Mouse (Mus musculus): ENCODE results near the gene Zap70. TPM values are rescaled to one million over a fixed set of nuclear protein-coding genes. Genes with fewer than 3 reads are reported as not detected.

Zap70 gene
- 1 to 10 TPM; 1.7 TPM for total RNA-seq (2021)
- long read RNA-seq, experiment 1, partial matches to known transcripts, result 0 of 1 reads
- long read RNA-seq, experiment 1, other reads (novel, unspliced or antisense), result 1 of 1 reads
- long read RNA-seq, experiment 2, partial matches to known transcripts, result 1 of 1 reads
- long read RNA-seq, experiment 2, other reads (novel, unspliced or antisense), result 0 of 1 reads

- intact Hi-C loops (cut with DNase I), result no loop called here
- DNase-seq (ENCODE audit: low spot score in 2 of 2), result no peak
These were observed at the start of gene Zap70 for GRCm38 (mm10) chr1:36761568-36761967. Gene Zap70, plus strand, starts transcription at chr1:36761798.

- intact Hi-C loops (cut with DNase I), result no loop called here
- DNase-seq (ENCODE audit: low spot score in 2 of 2), result no peak
These were observed 47.3 kb upstream of the Zap70 start, which contains the start of gene Actr1b for GRCm38 (mm10) chr1:36714311-36714710. Gene Actr1b, minus strand, starts transcription at chr1:36714422.

GRCm38 (mm10) chr1:36718786-36719185 is 42.8 kb upstream of the Zap70 start:
- intact Hi-C loops (cut with DNase I), result no loop called here
- no peak for DNase-seq (ENCODE audit: low spot score in 2 of 2)

GRCm38 (mm10) chr1:36723146-36724056 is 38.2 kb upstream of the Zap70 start:
- intact Hi-C loops (cut with DNase I), result no loop called here
- DNase-seq (ENCODE audit: low spot score in 2 of 2), result no peak

GRCm38 (mm10) chr1:36724057-36724431 is 37.6 kb upstream of the Zap70 start:
- intact Hi-C loops (cut with DNase I), result no loop called here
- no peak for DNase-seq (ENCODE audit: low spot score in 2 of 2)

GRCm38 (mm10) chr1:36737300-36737699 is 24.3 kb upstream of the Zap70 start:
- intact Hi-C loops (cut with DNase I), result loop anchor here (2.0 kb wide), 1 partner anchor 514 kb away; no protein-coding TSS in a partner anchor
- DNase-seq (ENCODE audit: low spot score in 2 of 2), result peak; percentile 91

- intact Hi-C loops (cut with DNase I), result no loop called here
- no peak for DNase-seq (ENCODE audit: low spot score in 2 of 2)
These were observed 22.4 kb upstream of the Zap70 start for GRCm38 (mm10) chr1:36739231-36739630.

- intact Hi-C loops (cut with DNase I), result no loop called here
These were observed 18.6 kb upstream of the Zap70 start for GRCm38 (mm10) chr1:36743046-36743445.

GRCm38 (mm10) chr1:36744268-36744944 is 17.2 kb upstream of the Zap70 start:
- intact Hi-C loops (cut with DNase I), result loop anchor here (2.0 kb wide), 1 partner anchor 36 kb away; no protein-coding TSS in a partner anchor

More at GRCm38 (mm10) chr1:36743046-36743445, 18.6 kb upstream of the Zap70 start:
- DNase-seq (ENCODE audit: low spot score in 2 of 2), result no peak

GRCm38 (mm10) chr1:36745661-36746060 is 15.9 kb upstream of the Zap70 start:
- intact Hi-C loops (cut with DNase I), result loop anchor here (2.0 kb wide), 1 partner anchor 37 kb away; no protein-coding TSS in a partner anchor
- DNase-seq (ENCODE audit: low spot score in 2 of 2), result no peak

More at GRCm38 (mm10) chr1:36744268-36744944, 17.2 kb upstream of the Zap70 start:
- peak; percentile 83 to 90 for DNase-seq (ENCODE audit: low spot score in 2 of 2)

GRCm38 (mm10) chr1:36746452-36746851 is 15.1 kb upstream of the Zap70 start:
- intact Hi-C loops (cut with DNase I), result no loop called here
- peak in 1 of 2 experiments; percentile 42 for DNase-seq (ENCODE audit: low spot score in 2 of 2)

GRCm38 (mm10) chr1:36753932-36754675 is 7.5 kb upstream of the Zap70 start:
- DNase-seq (ENCODE audit: low spot score in 2 of 2), result no peak
- intact Hi-C loops (cut with DNase I), result no loop called here

GRCm38 (mm10) chr1:36758553-36758952 is 3.0 kb upstream of the Zap70 start:
- no peak for DNase-seq (ENCODE audit: low spot score in 2 of 2)
- intact Hi-C loops (cut with DNase I), result no loop called here

GRCm38 (mm10) chr1:36759076-36759475 is 2.5 kb upstream of the Zap70 start:
- no peak for DNase-seq (ENCODE audit: low spot score in 2 of 2)
- intact Hi-C loops (cut with DNase I), result no loop called here

- intact Hi-C loops (cut with DNase I), result no loop called here
These were observed 1.2 kb upstream of the Zap70 start for GRCm38 (mm10) chr1:36760401-36760800.

GRCm38 (mm10) chr1:36761061-36761460 is 537 bp upstream of the Zap70 start:
- DNase-seq (ENCODE audit: low spot score in 2 of 2), result no peak
- intact Hi-C loops (cut with DNase I), result no loop called here

More at GRCm38 (mm10) chr1:36760401-36760800, 1.2 kb upstream of the Zap70 start:
- no peak for DNase-seq (ENCODE audit: low spot score in 2 of 2)

- DNase-seq (ENCODE audit: low spot score in 2 of 2), result no peak
- intact Hi-C loops (cut with DNase I), result no loop called here
These were observed 5.0 kb downstream of the Zap70 start for GRCm38 (mm10) chr1:36766431-36767205.

- DNase-seq (ENCODE audit: low spot score in 2 of 2), result no peak
- intact Hi-C loops (cut with DNase I), result no loop called here
These were observed 5.7 kb downstream of the Zap70 start for GRCm38 (mm10) chr1:36767321-36767720.

Data from left cerebral cortex, postnatal 14 days (tissue).